Mouse (Mus musculus) lung, embryonic 16.5 days (tissue): ENCODE data around the gene Atp6v1g3. TPM values are rescaled to one million over a fixed set of nuclear protein-coding genes. Genes with fewer than 3 reads are reported as not detected.

Experiments used
- ATAC-seq: fragments of 200-750 bp; cut with Nextera tagmentation; 2 replicates; pipeline ENCODE4 v1.8.0; 2017; ENCODE audit warnings: low read depth, mild to moderate bottlenecking, moderate library complexity
- H3K27ac ChIP-seq: fragments of 300-500 bp; sonication (generic); 2 replicates; pipeline ENCODE4 v1.5.1; 2014; ENCODE audit warnings: mild to moderate bottlenecking, control low read depth, low read length
- H3K27me3 ChIP-seq: fragments of 300-500 bp; sonication (generic); 2 replicates; pipeline ENCODE4 v1.6.1; 2014; ENCODE audit warnings: low read depth, low read length, mixed read lengths; ENCODE audit not compliant: control insufficient read depth, insufficient read depth
- H3K36me3 ChIP-seq: fragments of 300-500 bp; sonication (generic); 2 replicates; pipeline ENCODE4 v1.6.1; 2014; ENCODE audit warnings: low read length; ENCODE audit not compliant: control insufficient read depth, insufficient read depth
- H3K4me1 ChIP-seq: fragments of 300-500 bp; sonication (generic); replicated peaks from 2 replicates; pipeline ENCODE4 v1.6.1; 2014; ENCODE audit warnings: low read length, mixed read lengths; ENCODE audit not compliant: control insufficient read depth, insufficient read depth
- H3K4me2 ChIP-seq: fragments of 300-500 bp; sonication (generic); 2 replicates; pipeline ENCODE4 v1.6.1; 2014; ENCODE audit warnings: low read depth, low read length, control low read depth
- H3K4me3 ChIP-seq: fragments of 300-500 bp; sonication (generic); 2 replicates; pipeline ENCODE4 v1.5.1; 2014; ENCODE audit warnings: mild to moderate bottlenecking, low read length, control low read depth
- H3K9ac ChIP-seq: fragments of 300-500 bp; sonication (generic); 2 replicates; pipeline ENCODE4 v1.6.1; 2014; ENCODE audit warnings: low read length, control low read depth
- H3K9me3 ChIP-seq: fragments of 300-500 bp; sonication (generic); 2 replicates; pipeline ENCODE4 v1.6.1; 2016; ENCODE audit warnings: low read length; ENCODE audit not compliant: control insufficient read depth
- WGBS: fragments of 180-500 bp; shearing (Covaris S2); extraction: QIAGEN DNeasy Blood & Tissue Kit; methylation state at CpG from one replicate; pipeline ENCODE4 v1.1.7; 2014; 5-methylcytosine and 5-hydroxymethylcytosine counted together
- polyA plus RNA-seq: library from polyadenylated mRNA; unstranded; fragments of >200 nt; fragmentation: Nextera tagmentation; extraction: Ambion mirVana; gene quantifications from 2 replicates; pipeline ENCODE4 v1.2.1, GENCODE M21; 2015

Gene Atp6v1g3
- polyA plus RNA-seq, 1 experiment from 2014 or later: not detected

GRCm38 (mm10) chr1:138301920-138302319, 28.4 kb downstream of the Atp6v1g3 start:
- WGBS: 43% methylated on average over 5 of the region's 5 CpGs
- Histone ChIP-seq H3K9ac (no peak overlapping the region), H3K4me3 (no peak overlapping the region), H3K4me1 (no peaks in the 10 kb centered on the region), H3K36me3 (no peaks in the 10 kb centered on the region), H3K27me3 (no peaks in the 10 kb centered on the region), H3K9me3 (no peaks in the 10 kb centered on the region), H3K27ac (no peak overlapping the region), H3K4me2 (no peak overlapping the region)
- peak; percentile 72 for ATAC-seq

GRCm38 (mm10) chr1:138302756-138303155, 29.2 kb downstream of the Atp6v1g3 start:
- Histone ChIP-seq H3K27ac (no peak overlapping the region), H3K4me3 (no peak overlapping the region), H3K36me3 (no peaks in the 10 kb centered on the region), H3K4me1 (no peaks in the 10 kb centered on the region), H3K9ac (no peak overlapping the region), H3K9me3 (no peaks in the 10 kb centered on the region), H3K4me2 (no peak overlapping the region), H3K27me3 (no peaks in the 10 kb centered on the region)
- WGBS: 80% methylated on average over 2 of the region's 2 CpGs
- ATAC-seq: no peak

- Histone ChIP-seq H3K27ac (no peak overlapping the region), H3K9me3 (no peaks in the 10 kb centered on the region), H3K4me1 (no peaks in the 10 kb centered on the region), H3K36me3 (no peaks in the 10 kb centered on the region), H3K9ac (no peak overlapping the region), H3K4me3 (no peak overlapping the region), H3K27me3 (no peaks in the 10 kb centered on the region), H3K4me2 (no peak overlapping the region)
- ATAC-seq: no peak
- WGBS: 86% methylated on average over 1 of the region's 1 CpGs
Observed at GRCm38 (mm10) chr1:138303296-138303695, 29.8 kb downstream of the Atp6v1g3 start.

DNA sequence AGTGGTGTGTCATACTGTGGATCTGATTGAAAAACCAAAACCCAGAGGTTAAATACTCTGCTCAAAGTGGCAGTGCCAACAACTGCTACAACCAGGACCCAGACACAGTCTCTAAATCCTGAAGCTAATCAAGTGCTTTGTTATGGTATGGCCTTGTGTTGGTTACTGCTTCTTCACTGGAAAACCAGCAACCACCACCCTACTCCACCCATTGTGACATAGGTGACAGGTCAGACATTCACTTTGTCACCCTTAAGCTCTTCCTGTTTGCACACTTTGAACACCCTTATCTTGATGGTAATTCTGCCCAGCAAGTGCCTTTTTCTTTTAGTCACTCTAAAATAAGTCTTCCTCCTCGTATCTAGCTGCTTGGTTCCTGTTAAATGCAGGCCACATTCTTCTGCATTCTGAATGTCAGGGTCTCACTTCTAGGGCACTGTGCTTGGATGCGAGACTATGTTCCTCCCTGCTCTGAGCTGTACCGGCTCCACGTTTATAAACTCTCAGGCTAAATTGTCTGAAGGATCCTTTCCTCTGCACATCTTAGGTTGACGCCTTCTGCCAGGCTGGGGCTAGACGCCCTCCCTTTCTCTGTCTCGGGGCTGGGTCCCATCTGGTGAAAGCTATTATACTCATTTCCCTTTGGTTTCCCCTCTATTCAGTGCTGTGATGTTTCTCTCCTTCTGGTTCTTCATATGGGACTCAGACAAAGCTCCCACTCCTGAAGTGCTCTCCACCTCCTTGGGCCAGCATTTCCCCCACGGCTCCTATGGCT, 30.8 kb downstream of the Atp6v1g3 start:
- 44% methylated on average over 8 of the region's 8 CpGs for WGBS
- no peak overlapping the region for H3K4me2 ChIP-seq
- H3K27me3 ChIP-seq: no peaks in the 10 kb centered on the region
- no peak overlapping the region for H3K9ac ChIP-seq
- no peaks in the 10 kb centered on the region for H3K9me3 ChIP-seq
- H3K4me3 ChIP-seq: no peak overlapping the region
- ATAC-seq: no peak
- no peaks in the 10 kb centered on the region for H3K4me1 ChIP-seq
- H3K36me3 ChIP-seq: no peaks in the 10 kb centered on the region
- no peak overlapping the region for H3K27ac ChIP-seq

DNA sequence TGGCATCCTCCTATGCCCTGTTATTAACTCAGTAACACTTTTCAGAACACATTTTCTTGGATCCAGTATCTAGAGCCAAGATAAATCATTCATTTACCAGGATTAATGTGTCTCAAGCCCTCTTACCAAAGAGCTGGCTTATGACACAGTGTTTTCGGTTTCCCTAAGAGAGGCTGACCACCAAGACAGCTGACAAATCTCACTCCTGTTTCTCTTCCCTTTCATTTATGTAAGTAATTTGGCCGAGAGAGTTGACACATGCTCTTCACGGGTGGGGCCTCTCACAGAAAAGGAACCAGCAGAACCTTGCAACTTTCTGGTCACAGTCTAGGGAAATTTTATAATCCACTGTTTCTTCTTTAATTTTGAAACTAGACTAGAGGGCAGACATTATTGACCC, 49.1 kb downstream of the Atp6v1g3 start:
- no peak for ATAC-seq
- no peak overlapping the region for H3K4me2 ChIP-seq
- H3K27me3 ChIP-seq: no peaks in the 10 kb centered on the region
- no peaks in the 10 kb centered on the region for H3K9me3 ChIP-seq
- H3K9ac ChIP-seq: no peak overlapping the region
- H3K4me1 ChIP-seq: no peaks in the 10 kb centered on the region
- no peaks in the 10 kb centered on the region for H3K36me3 ChIP-seq
- 53% methylated on average over 3 of the region's 3 CpGs for WGBS
- no peak overlapping the region for H3K27ac ChIP-seq
- no peak overlapping the region for H3K4me3 ChIP-seq

GRCm38 (mm10) chr1:138323076-138323630, 49.6 kb downstream of the Atp6v1g3 start:
- Histone ChIP-seq H3K27ac (no peak overlapping the region), H3K4me3 (no peak overlapping the region), H3K27me3 (no peaks in the 10 kb centered on the region), H3K4me2 (no peak overlapping the region), H3K9ac (no peak overlapping the region), H3K4me1 (no peaks in the 10 kb centered on the region), H3K36me3 (no peaks in the 10 kb centered on the region), H3K9me3 (no peaks in the 10 kb centered on the region)
- 79% methylated on average over 4 of the region's 4 CpGs for WGBS
- no peak for ATAC-seq

- H3K9me3 ChIP-seq: no peaks in the 10 kb centered on the region
- H3K4me3 ChIP-seq: no peak overlapping the region
- 45% methylated on average over 4 of the region's 4 CpGs for WGBS
- peak; percentile 89 for ATAC-seq
- no peak overlapping the region for H3K4me2 ChIP-seq
- no peaks in the 10 kb centered on the region for H3K36me3 ChIP-seq
- no peaks in the 10 kb centered on the region for H3K4me1 ChIP-seq
- no peaks in the 10 kb centered on the region for H3K27me3 ChIP-seq
- H3K9ac ChIP-seq: no peak overlapping the region
- no peak overlapping the region for H3K27ac ChIP-seq
Observed at GRCm38 (mm10) chr1:138326091-138326490, 52.6 kb downstream of the Atp6v1g3 start.

- no peaks in the 10 kb centered on the region for H3K9me3 ChIP-seq
- no peaks in the 10 kb centered on the region for H3K4me1 ChIP-seq
- 40% methylated on average over 2 of the region's 2 CpGs for WGBS
- no peak for ATAC-seq
- H3K4me3 ChIP-seq: no peak overlapping the region
- no peaks in the 10 kb centered on the region for H3K36me3 ChIP-seq
- H3K27ac ChIP-seq: no peak overlapping the region
- H3K4me2 ChIP-seq: no peak overlapping the region
- H3K27me3 ChIP-seq: no peaks in the 10 kb centered on the region
- no peak overlapping the region for H3K9ac ChIP-seq
Observed at GRCm38 (mm10) chr1:138326566-138326965, 53.0 kb downstream of the Atp6v1g3 start.

- no peak overlapping the region for H3K9ac ChIP-seq
- H3K4me1 ChIP-seq: no peaks in the 10 kb centered on the region
- ATAC-seq: no peak
- no peaks in the 10 kb centered on the region for H3K27me3 ChIP-seq
- H3K9me3 ChIP-seq: no peaks in the 10 kb centered on the region
- H3K4me3 ChIP-seq: no peak overlapping the region
- 55% methylated on average over 18 of the region's 18 CpGs for WGBS
- no peak overlapping the region for H3K4me2 ChIP-seq
- no peaks in the 10 kb centered on the region for H3K36me3 ChIP-seq
- H3K27ac ChIP-seq: no peak overlapping the region
Observed at GRCm38 (mm10) chr1:138327466-138328245, 54.1 kb downstream of the Atp6v1g3 start.
